Mouse (Mus musculus): ENCODE results near the gene Mindy1. TPM values are rescaled to one million over a fixed set of nuclear protein-coding genes. Genes with fewer than 3 reads are reported as not detected.

Gene Mindy1
- polyA plus RNA-seq, 1 experiment from 2014 or later, result 42.5 TPM

DNA sequence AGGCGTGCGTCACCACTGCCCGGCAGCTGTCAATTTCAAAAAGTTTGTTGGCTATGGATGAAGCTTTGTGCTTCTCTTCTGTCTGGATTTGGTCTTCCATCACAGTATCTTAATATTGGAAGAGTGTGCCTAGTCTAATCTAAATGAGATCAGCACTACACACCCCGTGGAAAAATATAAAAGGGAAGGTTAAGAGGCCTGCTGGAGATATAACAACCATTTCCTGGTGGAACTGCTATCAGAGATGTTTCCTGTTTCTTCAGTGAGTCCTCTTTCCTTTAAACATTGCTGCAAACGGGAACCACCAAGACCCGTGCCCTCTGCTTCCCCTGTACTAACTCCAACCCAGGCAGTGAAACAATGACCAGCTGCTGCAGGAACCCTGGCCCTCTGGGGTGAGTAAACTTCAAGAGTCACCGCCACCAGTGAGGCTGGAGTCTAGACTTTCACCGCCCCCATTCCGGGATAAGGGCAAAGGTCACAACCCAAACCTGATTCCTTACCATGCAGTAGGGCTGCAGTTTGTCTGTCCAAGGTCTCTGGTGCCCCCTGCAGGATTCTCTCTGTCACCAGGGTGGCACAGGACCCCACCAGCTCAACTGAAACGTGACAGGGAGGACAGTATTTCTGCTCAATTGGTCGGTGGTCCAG lies 17.9 kb upstream of the Mindy1 start:
- Histone ChIP-seq H3K27ac (ENCODE audit: low read length) (no peak overlapping the region), H3K4me2 (ENCODE audit: low read length) (no peak overlapping the region), H3K9me3 (replicated peaks; ENCODE audit: control insufficient read depth, low read length, poor library complexity, severe bottlenecking) (no peaks in the 10 kb centered on the region), H3K9ac (ENCODE audit: low read depth, low read length) (no peak overlapping the region), H3K27me3 (ENCODE audit: control insufficient read depth, insufficient read depth, low read depth, low read length) (no peaks in the 10 kb centered on the region), H3K4me3 (ENCODE audit: low read depth, low read length) (no peak overlapping the region), H3K4me1 (ENCODE audit: control insufficient read depth, insufficient read depth, low read length) (no peaks in the 10 kb centered on the region), H3K36me3 (ENCODE audit: control insufficient read depth, insufficient read depth, low read length) (peaks cover 48% of the 10 kb centered on the region)
- no peak for ATAC-seq
- 55% methylated on average over 11 of the region's 11 CpGs for WGBS

DNA sequence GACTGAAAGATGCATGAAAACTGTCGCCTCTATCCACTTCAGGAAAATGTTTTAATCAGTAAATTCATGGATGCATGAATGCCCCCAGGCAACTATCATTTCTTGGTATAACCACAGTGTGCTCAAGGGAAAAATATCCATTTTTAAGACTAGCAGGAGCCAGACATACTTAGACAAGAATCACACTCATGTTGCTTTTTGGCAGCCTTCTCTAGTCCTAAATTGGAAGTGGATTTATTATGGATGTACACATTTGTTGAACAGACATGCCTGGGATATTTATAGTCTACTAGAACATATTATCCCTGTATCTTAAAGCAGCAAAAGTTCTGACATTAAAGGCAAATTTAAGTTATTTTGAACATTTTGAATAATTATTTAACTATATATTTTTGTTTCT lies 16.4 kb upstream of the Mindy1 start:
- Histone ChIP-seq H3K27me3 (ENCODE audit: control insufficient read depth, insufficient read depth, low read depth, low read length) (no peaks in the 10 kb centered on the region), H3K4me3 (ENCODE audit: low read depth, low read length) (no peak overlapping the region), H3K36me3 (ENCODE audit: control insufficient read depth, insufficient read depth, low read length) (peaks cover 44% of the 10 kb centered on the region), H3K27ac (ENCODE audit: low read length) (no peak overlapping the region), H3K4me1 (ENCODE audit: control insufficient read depth, insufficient read depth, low read length) (no peaks in the 10 kb centered on the region), H3K9me3 (replicated peaks; ENCODE audit: control insufficient read depth, low read length, poor library complexity, severe bottlenecking) (no peaks in the 10 kb centered on the region), H3K9ac (ENCODE audit: low read depth, low read length) (no peak overlapping the region), H3K4me2 (ENCODE audit: low read length) (no peak overlapping the region)
- no peak for ATAC-seq
- WGBS, result 72% methylated on average over 1 of the region's 1 CpGs

GRCm38 (mm10) chr3:95266052-95266451 lies 15.1 kb upstream of the Mindy1 start:
- H3K4me3 ChIP-seq (ENCODE audit: low read depth, low read length), result no peak overlapping the region
- no peaks in the 10 kb centered on the region for H3K4me1 ChIP-seq (ENCODE audit: control insufficient read depth, insufficient read depth, low read length)
- H3K4me2 ChIP-seq (ENCODE audit: low read length), result no peak overlapping the region
- H3K9ac ChIP-seq (ENCODE audit: low read depth, low read length), result no peak overlapping the region
- H3K27ac ChIP-seq (ENCODE audit: low read length), result no peak overlapping the region
- H3K36me3 ChIP-seq (ENCODE audit: control insufficient read depth, insufficient read depth, low read length), result peaks cover 42% of the 10 kb centered on the region
- no peaks in the 10 kb centered on the region for H3K9me3 ChIP-seq (replicated peaks; ENCODE audit: control insufficient read depth, low read length, poor library complexity, severe bottlenecking)
- 100% methylated on average over 3 of the region's 3 CpGs for WGBS
- no peaks in the 10 kb centered on the region for H3K27me3 ChIP-seq (ENCODE audit: control insufficient read depth, insufficient read depth, low read depth, low read length)
- ATAC-seq, result no peak

- H3K4me2 ChIP-seq (ENCODE audit: low read length), result no peak overlapping the region
- no peak for ATAC-seq
- no peak overlapping the region for H3K27ac ChIP-seq (ENCODE audit: low read length)
- H3K4me1 ChIP-seq (ENCODE audit: control insufficient read depth, insufficient read depth, low read length), result no peaks in the 10 kb centered on the region
- H3K36me3 ChIP-seq (ENCODE audit: control insufficient read depth, insufficient read depth, low read length), result peaks cover 33% of the 10 kb centered on the region
- H3K27me3 ChIP-seq (ENCODE audit: control insufficient read depth, insufficient read depth, low read depth, low read length), result no peaks in the 10 kb centered on the region
- H3K9ac ChIP-seq (ENCODE audit: low read depth, low read length), result no peak overlapping the region
- no peak overlapping the region for H3K4me3 ChIP-seq (ENCODE audit: low read depth, low read length)
- no peaks in the 10 kb centered on the region for H3K9me3 ChIP-seq (replicated peaks; ENCODE audit: control insufficient read depth, low read length, poor library complexity, severe bottlenecking)
These were observed 13.3 kb upstream of the Mindy1 start for GRCm38 (mm10) chr3:95267855-95268254.

DNA sequence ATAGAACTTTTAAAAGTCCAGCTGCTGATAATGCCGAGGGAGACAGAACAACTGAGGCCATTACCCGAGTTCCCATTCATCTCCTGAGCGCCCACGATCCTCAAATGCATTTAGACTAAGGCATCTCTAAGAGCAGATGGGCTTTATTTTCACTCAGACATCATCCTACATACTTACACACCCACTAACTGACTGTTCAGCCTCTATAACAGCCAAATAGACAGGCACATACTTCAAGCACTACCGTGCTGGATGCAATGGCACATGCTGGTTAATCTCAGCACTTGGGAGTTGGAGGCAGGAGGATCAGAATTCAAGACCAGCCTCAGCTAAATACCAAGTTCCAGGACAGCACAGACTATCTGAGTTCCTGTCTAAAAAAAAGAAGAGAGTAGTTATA lies 11.4 kb upstream of the Mindy1 start:
- Histone ChIP-seq H3K4me3 (ENCODE audit: low read depth, low read length) (no peak overlapping the region), H3K9ac (ENCODE audit: low read depth, low read length) (no peak overlapping the region), H3K4me2 (ENCODE audit: low read length) (no peak overlapping the region), H3K9me3 (replicated peaks; ENCODE audit: control insufficient read depth, low read length, poor library complexity, severe bottlenecking) (no peaks in the 10 kb centered on the region), H3K36me3 (ENCODE audit: control insufficient read depth, insufficient read depth, low read length) (peaks cover 20% of the 10 kb centered on the region), H3K27ac (ENCODE audit: low read length) (no peak overlapping the region), H3K4me1 (ENCODE audit: control insufficient read depth, insufficient read depth, low read length) (no peaks in the 10 kb centered on the region), H3K27me3 (ENCODE audit: control insufficient read depth, insufficient read depth, low read depth, low read length) (no peaks in the 10 kb centered on the region)
- WGBS, result 92% methylated on average over 5 of the region's 5 CpGs
- no peak for ATAC-seq

- no peaks in the 10 kb centered on the region for H3K9me3 ChIP-seq (replicated peaks; ENCODE audit: control insufficient read depth, low read length, poor library complexity, severe bottlenecking)
- no peak overlapping the region for H3K4me3 ChIP-seq (ENCODE audit: low read depth, low read length)
- no peak for ATAC-seq
- H3K4me2 ChIP-seq (ENCODE audit: low read length), result no peak overlapping the region
- no peaks in the 10 kb centered on the region for H3K4me1 ChIP-seq (ENCODE audit: control insufficient read depth, insufficient read depth, low read length)
- 85% methylated on average over 12 of the region's 12 CpGs for WGBS
- H3K9ac ChIP-seq (ENCODE audit: low read depth, low read length), result no peak overlapping the region
- no peaks in the 10 kb centered on the region for H3K27me3 ChIP-seq (ENCODE audit: control insufficient read depth, insufficient read depth, low read depth, low read length)
- peaks cover 20% of the 10 kb centered on the region for H3K36me3 ChIP-seq (ENCODE audit: control insufficient read depth, insufficient read depth, low read length)
- H3K27ac ChIP-seq (ENCODE audit: low read length), result no peak overlapping the region
These were observed 10.3 kb upstream of the Mindy1 start for GRCm38 (mm10) chr3:95270766-95271364.

DNA sequence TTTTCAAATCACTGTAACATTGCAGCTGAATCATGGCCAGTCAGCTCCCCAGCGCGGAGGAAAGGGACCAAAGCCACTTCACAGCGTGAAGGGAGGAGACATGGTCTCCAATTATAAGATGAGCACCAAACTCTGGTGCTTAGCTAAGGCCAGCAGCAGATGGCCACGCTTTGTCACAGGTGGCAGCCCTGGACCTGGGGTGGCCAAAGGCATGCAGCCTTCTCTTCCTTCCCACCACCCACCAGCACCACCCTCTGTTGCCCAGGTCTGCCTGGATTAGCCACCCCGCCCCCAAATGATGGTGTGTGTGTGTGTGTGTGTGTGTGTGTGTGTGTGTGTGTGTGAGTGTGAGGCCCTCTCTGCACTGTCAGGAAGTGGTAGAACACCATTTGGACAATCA lies 7.7 kb upstream of the Mindy1 start:
- no peak overlapping the region for H3K9ac ChIP-seq (ENCODE audit: low read depth, low read length)
- H3K4me1 ChIP-seq (ENCODE audit: control insufficient read depth, insufficient read depth, low read length), result no peaks in the 10 kb centered on the region
- no peaks in the 10 kb centered on the region for H3K27me3 ChIP-seq (ENCODE audit: control insufficient read depth, insufficient read depth, low read depth, low read length)
- H3K27ac ChIP-seq (ENCODE audit: low read length), result no peak overlapping the region
- no peak for ATAC-seq
- no peaks in the 10 kb centered on the region for H3K9me3 ChIP-seq (replicated peaks; ENCODE audit: control insufficient read depth, low read length, poor library complexity, severe bottlenecking)
- 90% methylated on average over 5 of the region's 5 CpGs for WGBS
- H3K4me3 ChIP-seq (ENCODE audit: low read depth, low read length), result no peak overlapping the region
- 0 out of 2 replicates have a peak, but pooled peaks cover 2% of the 10 kb centered on the region for H3K36me3 ChIP-seq (ENCODE audit: control insufficient read depth, insufficient read depth, low read length)
- no peak overlapping the region for H3K4me2 ChIP-seq (ENCODE audit: low read length)

DNA sequence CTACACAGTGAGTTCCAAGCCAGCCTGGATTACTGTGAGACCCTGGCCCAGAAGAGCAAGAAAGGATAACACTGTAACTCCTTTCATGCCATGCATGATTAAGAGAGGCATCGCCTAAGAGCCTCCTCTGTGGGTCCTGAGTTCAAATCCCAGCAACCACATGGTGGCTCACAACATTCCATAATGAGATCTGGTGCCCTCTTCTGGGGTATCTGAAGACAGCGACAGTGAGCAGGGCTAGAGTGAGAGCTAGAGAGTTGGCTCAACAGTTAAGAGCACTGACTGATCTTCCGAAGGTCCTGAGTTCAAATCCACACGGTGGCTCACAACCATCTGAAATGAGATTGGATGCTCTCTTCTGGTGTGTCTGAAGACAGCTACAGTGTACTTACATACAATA lies 6.7 kb upstream of the Mindy1 start:
- 92% methylated on average over 4 of the region's 4 CpGs for WGBS
- ATAC-seq, result no peak
- Histone ChIP-seq H3K4me1 (ENCODE audit: control insufficient read depth, insufficient read depth, low read length) (no peaks in the 10 kb centered on the region), H3K9ac (ENCODE audit: low read depth, low read length) (no peak overlapping the region), H3K36me3 (ENCODE audit: control insufficient read depth, insufficient read depth, low read length) (0 out of 2 replicates have a peak, but pooled peaks cover 2% of the 10 kb centered on the region), H3K27ac (ENCODE audit: low read length) (no peak overlapping the region), H3K4me2 (ENCODE audit: low read length) (no peak overlapping the region), H3K27me3 (ENCODE audit: control insufficient read depth, insufficient read depth, low read depth, low read length) (no peaks in the 10 kb centered on the region), H3K9me3 (replicated peaks; ENCODE audit: control insufficient read depth, low read length, poor library complexity, severe bottlenecking) (no peaks in the 10 kb centered on the region), H3K4me3 (ENCODE audit: low read depth, low read length) (no peak overlapping the region)

DNA sequence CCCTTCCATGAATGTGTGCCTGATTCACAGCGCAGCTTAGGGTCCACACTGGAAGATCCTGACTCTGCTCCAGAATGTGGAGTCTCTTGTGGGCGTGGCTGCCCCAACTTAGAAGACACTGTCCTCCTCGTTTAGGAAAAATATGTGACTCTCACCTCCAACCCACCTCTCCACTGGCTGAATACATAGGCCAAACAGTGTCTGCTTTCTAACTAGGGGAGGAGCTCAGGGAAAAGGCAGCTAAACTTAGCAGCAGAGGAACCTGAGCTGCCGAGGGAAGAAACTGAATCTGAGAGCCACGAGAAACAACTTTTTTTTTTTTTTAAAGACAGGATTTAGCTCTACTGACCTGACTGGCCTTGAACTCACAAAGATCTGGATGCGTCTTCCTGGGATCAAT lies 6.0 kb upstream of the Mindy1 start:
- 92% methylated on average over 6 of the region's 6 CpGs for WGBS
- H3K9me3 ChIP-seq (replicated peaks; ENCODE audit: control insufficient read depth, low read length, poor library complexity, severe bottlenecking), result no peaks in the 10 kb centered on the region
- H3K9ac ChIP-seq (ENCODE audit: low read depth, low read length), result no peak overlapping the region
- H3K4me1 ChIP-seq (ENCODE audit: control insufficient read depth, insufficient read depth, low read length), result no peaks in the 10 kb centered on the region
- H3K4me3 ChIP-seq (ENCODE audit: low read depth, low read length), result no peak overlapping the region
- no peaks in the 10 kb centered on the region for H3K27me3 ChIP-seq (ENCODE audit: control insufficient read depth, insufficient read depth, low read depth, low read length)
- ATAC-seq, result no peak
- no peak overlapping the region for H3K4me2 ChIP-seq (ENCODE audit: low read length)
- no peak overlapping the region for H3K27ac ChIP-seq (ENCODE audit: low read length)
- 0 out of 2 replicates have a peak, but pooled peaks cover 2% of the 10 kb centered on the region for H3K36me3 ChIP-seq (ENCODE audit: control insufficient read depth, insufficient read depth, low read length)
